Mouse (Mus musculus) liver, adult 2 months (tissue): Measurements from ENCODE around the gene Dcaf11.

Experiments used
- CTCF ChIP-seq: fragments of 200-500 bp; IDR thresholded peaks from 2 replicates; pipeline ENCODE4 v1.5.1; 2011; ENCODE audit warnings: low read depth, low read length, control low read depth
- POLR2A ChIP-seq: fragments of 200-500 bp; IDR thresholded peaks from 2 replicates; pipeline ENCODE4 v1.6.1; 2011; ENCODE audit warnings: low read length, control low read depth; ENCODE audit not compliant: insufficient read depth; ENCODE audit errors: extremely low read depth

DNA sequence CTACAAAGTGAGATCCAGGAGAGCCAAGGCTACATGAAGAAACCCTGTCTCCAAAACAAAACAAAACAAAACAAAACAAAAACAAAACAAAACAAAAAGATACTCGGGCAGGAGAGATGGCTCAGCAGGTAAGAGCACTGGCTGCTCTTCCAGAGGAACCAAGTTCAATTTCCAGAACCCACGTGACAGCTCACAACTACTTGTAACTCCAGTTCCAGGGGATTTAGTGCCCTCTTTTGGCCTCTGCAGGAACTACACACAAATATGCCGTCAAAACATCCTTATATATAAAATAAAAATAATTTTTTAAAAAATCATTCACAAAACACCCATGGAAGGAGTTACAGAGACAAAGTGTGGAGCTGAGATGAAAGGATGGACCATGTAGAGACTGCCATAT, 31.9 kb upstream of the Dcaf11 start:
- TF ChIP-seq CTCF (no peak; the same call in 1 of the 2 replicates), POLR2A (no peak)
